Mouse (Mus musculus) liver, adult 2 months (tissue): ENCODE measurements around the gene Pelp1. TPM values are rescaled to one million over a fixed set of nuclear protein-coding genes. Genes with fewer than 3 reads are reported as not detected.
"Not testable (repeated sequence)": the region's sequence is repeated elsewhere in the genome, so short reads cannot be mapped to it uniquely, and the experiment has no call there.

Source experiments
- DNase-seq: peaks from one replicate; pipeline ENCODE4 v3.0.0-alpha.2; 2011; ENCODE audit warnings: low read depth, low spot score; ENCODE audit errors: extremely low read depth
- H3K27ac ChIP-seq: fragments of 200-500 bp; replicated peaks from 2 replicates; pipeline ENCODE4 v1.5.1; 2012; ENCODE audit warnings: low read depth, mild to moderate bottlenecking, control low read depth, inconsistent platforms, low read length; ENCODE audit not compliant: insufficient read depth
- H3K27me3 ChIP-seq: fragments of 200-500 bp; 2 replicates; pipeline ENCODE4 v1.6.1; 2012; ENCODE audit warnings: mild to moderate bottlenecking, moderate library complexity, low read length, inconsistent platforms; ENCODE audit not compliant: control insufficient read depth, insufficient read depth
- H3K36me3 ChIP-seq: fragments of 200-500 bp; 2 replicates; pipeline ENCODE4 v1.6.1; 2012; ENCODE audit warnings: low read length, inconsistent platforms; ENCODE audit not compliant: control insufficient read depth, insufficient read depth
- H3K4me1 ChIP-seq: fragments of 200-500 bp; 2 replicates; pipeline ENCODE4 v1.6.1; 2011; ENCODE audit warnings: low read length; ENCODE audit not compliant: control insufficient read depth, insufficient read depth
- H3K4me3 ChIP-seq: fragments of 200-500 bp; 2 replicates; pipeline ENCODE4 v1.5.1; 2011; ENCODE audit warnings: low read depth, mild to moderate bottlenecking, control low read depth, low read length, moderate library complexity; ENCODE audit not compliant: insufficient read depth
- H3K79me2 ChIP-seq: fragments of 200-500 bp; 2 replicates; pipeline ENCODE4 v1.6.1; 2012; ENCODE audit warnings: inconsistent platforms, mild to moderate bottlenecking, low read length, moderate library complexity; ENCODE audit not compliant: control insufficient read depth, insufficient read depth
- H3K9ac ChIP-seq: fragments of 200-500 bp; 2 replicates; pipeline ENCODE4 v1.6.1; 2012; ENCODE audit warnings: low read depth, mild to moderate bottlenecking, control low read depth, inconsistent platforms, low read length
- CTCF ChIP-seq: fragments of 200-500 bp; IDR thresholded peaks from 2 replicates; pipeline ENCODE4 v1.5.1; 2011; ENCODE audit warnings: low read depth, low read length, control low read depth
- POLR2A ChIP-seq: fragments of 200-500 bp; IDR thresholded peaks from 2 replicates; pipeline ENCODE4 v1.6.1; 2011; ENCODE audit warnings: low read length, control low read depth; ENCODE audit not compliant: insufficient read depth; ENCODE audit errors: extremely low read depth
- WGBS: fragments of 180-500 bp; shearing (Covaris S2); methylation state at CpG from one replicate; pipeline ENCODE4 v1.1.7; 2018; 5-methylcytosine and 5-hydroxymethylcytosine counted together
- polyA plus RNA-seq: library from polyadenylated mRNA; depleted of rRNA; stranded (reverse); fragments of >200 nt; gene quantifications from 2 replicates; pipeline ENCODE4 v1.2.3, GENCODE M21; 2012
- total RNA-seq: library from RNA; depleted of rRNA; stranded (reverse); fragments of >200 nt; gene quantifications from 2 replicates; pipeline ENCODE4 v1.2.3, GENCODE M21; 2014

Pelp1 gene
- total and polyA plus RNA-seq, 2 experiments = 3.1 to 7.7 TPM

GRCm38 (mm10) chr11:70381330-70381729, 28.5 kb downstream of the Pelp1 start:
- no peak overlapping the region for H3K9ac ChIP-seq
- WGBS = 94% methylated on average over 2 of the region's 2 CpGs
- TF ChIP-seq POLR2A (no peak), CTCF (no peak)

DNA sequence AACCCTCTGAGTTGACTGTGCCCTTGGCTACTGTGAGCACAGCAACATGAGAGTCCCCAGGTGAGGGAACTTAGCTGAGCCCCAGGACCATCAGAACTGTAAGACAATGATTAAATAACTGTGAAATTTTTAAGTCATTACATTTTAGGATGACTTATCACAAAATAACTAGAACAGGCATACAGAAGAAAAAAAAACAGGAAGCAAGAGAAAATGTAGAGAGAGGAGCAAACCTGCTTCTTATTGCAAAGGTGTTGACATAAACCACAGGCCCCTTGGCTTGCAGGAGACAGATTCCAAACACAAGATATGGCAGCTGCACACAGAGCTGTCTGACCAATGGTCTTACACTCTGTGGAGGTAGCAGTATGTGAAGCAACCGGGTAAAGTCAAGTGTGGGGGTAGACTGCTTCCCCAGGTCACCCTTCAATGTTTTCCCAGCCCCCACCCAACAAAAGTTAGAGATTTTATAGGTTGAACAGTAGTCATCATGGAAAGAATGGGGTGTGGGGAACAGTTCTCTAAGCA, 29.3 kb downstream of the Pelp1 start:
- Histone ChIP-seq H3K27ac (no peak overlapping the region), H3K4me1 (no peaks in the 10 kb centered on the region), H3K4me3 (no peak overlapping the region), H3K27me3 (0 out of 2 replicates have a peak, but pooled peaks cover 3% of the 10 kb centered on the region), H3K79me2 (no peaks in the 10 kb centered on the region), H3K9ac (no peak overlapping the region), H3K36me3 (no peaks in the 10 kb centered on the region)
- no peak for DNase-seq
- 34% methylated on average over 1 of the region's 1 CpGs for WGBS
- no peak for TF ChIP-seq POLR2A
- no peak for TF ChIP-seq CTCF

More at GRCm38 (mm10) chr11:70381330-70381729, 28.5 kb downstream of the Pelp1 start:
- Histone ChIP-seq H3K4me1 (no peaks in the 10 kb centered on the region), H3K36me3 (no peaks in the 10 kb centered on the region), H3K4me3 (no peak overlapping the region), H3K79me2 (no peaks in the 10 kb centered on the region), H3K27ac (no peak overlapping the region), H3K27me3 (no peaks in the 10 kb centered on the region)
- DNase-seq = no peak

DNA sequence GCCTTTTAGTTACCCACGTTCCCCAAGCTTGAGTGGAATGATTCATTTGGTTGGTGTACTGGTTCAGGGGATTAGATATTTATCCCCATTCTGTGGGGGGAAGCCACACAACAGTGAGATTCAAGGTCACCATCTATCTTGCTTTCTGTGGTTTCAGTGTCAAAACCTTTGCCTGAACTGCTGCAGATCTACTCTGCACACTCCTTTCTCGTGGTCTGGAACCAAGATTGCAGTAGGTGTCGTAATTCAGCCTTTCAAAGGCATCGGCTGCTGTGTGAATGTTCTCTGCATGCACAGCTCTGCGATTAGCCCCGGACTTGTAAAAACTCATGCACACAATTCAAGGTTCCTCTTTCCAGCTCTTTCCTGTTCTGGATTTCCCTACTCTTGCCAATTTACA, 33.8 kb downstream of the Pelp1 start:
- no peaks in the 10 kb centered on the region for H3K79me2 ChIP-seq
- H3K4me1 ChIP-seq = no peaks in the 10 kb centered on the region
- no peak overlapping the region for H3K27ac ChIP-seq
- WGBS = 71% methylated on average over 6 of the region's 6 CpGs
- DNase-seq = peak; percentile 8
- no peak overlapping the region for H3K4me3 ChIP-seq
- no peak overlapping the region for H3K9ac ChIP-seq
- TF ChIP-seq POLR2A (no peak), CTCF (no peak)
- peaks cover 5% of the 10 kb centered on the region; the same call in 1 of the 2 replicates for H3K27me3 ChIP-seq
- H3K36me3 ChIP-seq = no peaks in the 10 kb centered on the region

DNA sequence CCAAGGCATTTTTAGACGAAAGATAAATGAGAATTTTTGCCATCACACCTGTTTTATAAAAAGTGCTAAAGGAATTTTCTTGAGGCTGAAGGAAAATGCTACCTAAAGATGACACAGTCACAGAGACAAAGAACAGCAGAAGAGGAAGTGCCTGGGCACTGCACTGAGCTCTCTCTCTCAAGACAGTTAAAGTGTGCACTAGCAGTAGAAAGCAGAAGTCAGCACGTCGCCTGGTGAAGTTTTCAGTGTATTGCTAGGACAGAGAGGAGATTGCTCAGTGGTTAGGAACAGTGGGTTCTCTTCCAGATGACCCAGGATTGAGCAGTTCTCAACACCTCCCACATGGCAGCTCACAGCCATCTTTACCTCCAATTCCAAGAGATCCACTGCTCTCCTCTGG, 35.5 kb downstream of the Pelp1 start:
- 63% methylated on average over 3 of the region's 3 CpGs for WGBS
- TF ChIP-seq CTCF (no peak), POLR2A (no peak)
- H3K27ac ChIP-seq = no peak overlapping the region
- no peak overlapping the region for H3K9ac ChIP-seq
- H3K27me3 ChIP-seq = peaks cover 5% of the 10 kb centered on the region; the same call in 1 of the 2 replicates
- H3K4me3 ChIP-seq = no peak overlapping the region
- H3K4me1 ChIP-seq = no peaks in the 10 kb centered on the region
- no peaks in the 10 kb centered on the region for H3K79me2 ChIP-seq
- no peaks in the 10 kb centered on the region for H3K36me3 ChIP-seq
- peak; percentile 10 for DNase-seq

- Histone ChIP-seq H3K4me1 (no peaks in the 10 kb centered on the region), H3K27me3 (peaks cover 5% of the 10 kb centered on the region; the same call in 1 of the 2 replicates), H3K4me3 (no peak overlapping the region), H3K9ac (no peak overlapping the region), H3K27ac (no peak overlapping the region), H3K79me2 (no peaks in the 10 kb centered on the region), H3K36me3 (no peaks in the 10 kb centered on the region)
- WGBS = 63% methylated on average over 7 of the region's 7 CpGs
- DNase-seq = no peak
- no peak for TF ChIP-seq CTCF
- TF ChIP-seq POLR2A = no peak
Measured at GRCm38 (mm10) chr11:70372849-70373557, 36.8 kb downstream of the Pelp1 start.

- H3K27ac ChIP-seq = no peak overlapping the region
- DNase-seq = no peak
- no peaks in the 10 kb centered on the region for H3K4me1 ChIP-seq
- H3K27me3 ChIP-seq = peaks cover 5% of the 10 kb centered on the region; the same call in 1 of the 2 replicates
- H3K4me3 ChIP-seq = no peak overlapping the region
- no peaks in the 10 kb centered on the region for H3K79me2 ChIP-seq
- TF ChIP-seq CTCF (no peak), POLR2A (no peak)
- no peaks in the 10 kb centered on the region for H3K36me3 ChIP-seq
- H3K9ac ChIP-seq = no peak overlapping the region
Measured at GRCm38 (mm10) chr11:70372396-70372795, 37.4 kb downstream of the Pelp1 start.

DNA sequence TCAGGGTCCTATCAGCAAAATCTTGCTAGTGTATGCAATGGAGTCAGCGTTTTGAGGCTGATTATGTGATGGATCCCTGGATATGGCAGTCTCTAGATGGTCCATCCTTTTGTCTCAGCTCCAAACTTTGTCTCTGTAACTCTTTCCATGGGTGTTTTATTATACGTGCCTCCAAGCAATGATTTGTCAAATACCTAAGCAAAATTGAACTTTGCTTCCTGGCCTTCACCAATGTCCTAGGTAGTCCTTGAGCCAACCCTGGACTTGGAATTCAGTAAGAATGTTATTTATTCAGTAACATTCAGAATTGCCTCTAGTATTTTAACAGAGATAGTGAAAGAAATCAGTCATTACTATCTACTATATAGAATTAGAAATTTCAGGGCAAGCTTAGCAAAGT, 41.2 kb downstream of the Pelp1 start:
- not testable (repeated sequence) for H3K27ac ChIP-seq, H3K4me3 ChIP-seq, H3K4me1 ChIP-seq, H3K27me3 ChIP-seq, DNase-seq, H3K79me2 ChIP-seq, H3K9ac ChIP-seq, H3K36me3 ChIP-seq
- 58% methylated on average over 2 of the region's 2 CpGs for WGBS

- not testable (repeated sequence) for DNase-seq, H3K79me2 ChIP-seq, H3K4me3 ChIP-seq, H3K4me1 ChIP-seq, H3K36me3 ChIP-seq, H3K9ac ChIP-seq, H3K27me3 ChIP-seq, H3K27ac ChIP-seq
- 86% methylated on average over 6 of the region's 6 CpGs for WGBS
Measured at GRCm38 (mm10) chr11:70367701-70368100, 42.1 kb downstream of the Pelp1 start.
